Mouse (Mus musculus): ENCODE measurements around the gene Cdc42se2.

DNA sequence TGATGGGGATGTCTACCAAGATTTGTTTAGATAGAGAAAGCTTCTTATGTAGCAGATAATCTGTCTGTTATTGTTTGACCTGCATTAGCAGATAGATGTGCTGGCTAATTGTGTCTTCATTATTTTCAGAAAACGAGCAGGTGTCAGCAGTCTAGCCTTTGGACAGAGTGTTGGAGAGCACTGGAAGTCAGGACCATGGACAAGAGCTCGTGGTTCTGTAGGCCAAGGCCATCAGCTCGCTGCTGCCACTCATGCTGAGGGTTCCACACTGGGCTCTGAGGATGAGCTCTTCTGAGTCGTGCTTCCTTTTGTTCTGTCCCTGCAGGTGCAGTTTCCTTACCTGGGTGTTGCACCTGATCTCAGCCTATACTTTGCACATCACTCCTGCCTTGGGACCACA lies 91.5 kb downstream of the Cdc42se2 start:
- TF ChIP-seq GATA1 (IDR thresholded peaks at IDR 0.05; ENCODE audit: borderline replicate concordance, low read length) (no peak), FLI1 (IDR thresholded peaks at IDR 0.05; ENCODE audit: low read length) (no peak)
